Mouse (Mus musculus) cerebellum, adult 9-10 months (tissue): ENCODE measurements around the gene Gm37240.

Source experiments
- DNase-seq: peaks from one replicate; pipeline ENCODE4 v3.0.0; 2022

Gene Gm37240

GRCm38 (mm10) chr3:85564603-85565002 is 322.7 kb downstream of the Gm37240 start:
- no peak for DNase-seq

DNA sequence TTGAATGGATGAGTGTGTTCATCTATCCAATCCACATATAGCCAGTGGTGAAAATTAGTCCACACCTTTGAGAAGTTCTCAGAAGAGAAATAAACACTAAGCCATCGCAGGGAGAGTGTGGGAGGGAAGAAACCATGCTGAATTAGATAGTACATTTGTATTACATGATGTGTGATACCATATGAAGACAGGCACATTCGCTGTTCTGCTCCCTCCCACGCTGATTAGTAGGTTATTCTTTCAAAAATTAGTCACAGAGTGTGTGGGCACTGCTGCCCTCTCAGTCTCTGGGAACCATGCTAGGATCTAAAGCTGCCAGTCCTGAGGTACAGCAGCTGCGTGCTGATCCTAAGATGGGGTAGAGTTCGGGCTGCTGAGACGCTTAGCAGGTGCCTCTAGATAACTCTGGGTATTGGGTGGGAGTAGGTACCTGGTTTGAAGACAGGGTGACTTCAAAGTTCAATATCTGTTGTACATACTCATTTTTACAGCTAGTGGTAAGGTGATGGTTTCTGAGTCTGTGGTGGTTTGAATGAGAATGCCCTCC is 333.5 kb downstream of the Gm37240 start:
- DNase-seq, result no peak

DNA sequence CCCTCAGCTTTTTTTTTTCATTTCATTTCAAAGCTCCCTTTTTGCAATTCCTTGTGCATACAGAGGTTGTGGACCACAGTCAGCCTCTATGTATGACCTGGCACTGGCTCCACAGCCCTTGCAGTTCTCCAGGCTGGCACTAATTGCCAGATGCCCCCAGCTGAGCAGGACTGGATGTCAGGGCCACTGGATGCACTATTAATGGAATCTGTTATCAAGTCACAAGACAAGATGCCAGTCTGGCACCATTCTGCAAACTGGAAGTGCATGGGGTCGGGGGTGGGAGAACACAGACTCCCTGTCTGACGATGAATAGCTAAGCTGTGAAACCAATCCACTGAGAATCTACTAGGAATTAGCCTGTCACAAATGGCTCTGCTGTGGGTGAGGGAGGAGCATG is 336.0 kb downstream of the Gm37240 start:
- no peak for DNase-seq

GRCm38 (mm10) chr3:85550312-85550711 is 337.0 kb downstream of the Gm37240 start:
- DNase-seq, result no peak

DNA sequence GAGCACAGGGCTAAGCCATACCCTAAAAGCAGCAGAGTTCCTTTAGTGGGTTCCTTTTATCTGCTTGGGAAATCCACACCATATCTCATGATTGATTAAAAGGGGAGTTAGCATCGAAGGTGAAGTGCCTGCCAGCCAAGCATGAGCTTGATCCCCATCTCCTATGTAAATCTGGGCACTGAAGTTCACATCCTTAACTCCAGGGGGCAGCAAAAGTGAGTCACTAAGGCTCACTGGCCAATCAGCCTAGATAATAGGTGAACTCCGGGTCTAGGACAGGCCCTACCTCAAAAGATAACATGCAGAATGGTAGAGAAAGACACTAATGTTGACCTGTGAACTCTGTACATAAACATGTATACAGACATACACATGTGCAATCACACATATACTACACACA is 343.7 kb downstream of the Gm37240 start:
- DNase-seq, result no peak

GRCm38 (mm10) chr3:85542765-85543164 is 344.6 kb downstream of the Gm37240 start:
- DNase-seq, result no peak

GRCm38 (mm10) chr3:85535621-85536520 is 351.4 kb downstream of the Gm37240 start:
- no peak for DNase-seq

DNA sequence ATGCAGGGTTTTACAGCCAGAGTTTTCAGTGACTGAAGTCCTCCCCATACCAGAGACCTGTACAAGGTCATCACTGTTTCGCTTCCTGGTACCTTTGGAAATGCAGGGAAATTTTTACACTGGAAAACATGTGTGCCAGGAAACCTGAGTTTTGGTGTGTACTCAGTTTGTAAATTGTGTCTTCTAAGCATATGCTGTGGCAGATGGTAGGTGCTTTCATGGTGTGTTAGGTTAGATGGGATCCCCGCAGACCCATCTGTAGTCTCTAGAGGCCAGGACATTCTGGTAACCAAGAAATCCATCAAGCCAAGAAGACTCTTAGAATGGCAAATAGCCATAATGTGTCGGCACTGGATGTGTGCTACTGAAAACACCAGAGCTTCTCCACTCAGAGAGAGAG is 352.3 kb downstream of the Gm37240 start:
- peak; percentile 89 for DNase-seq

DNA sequence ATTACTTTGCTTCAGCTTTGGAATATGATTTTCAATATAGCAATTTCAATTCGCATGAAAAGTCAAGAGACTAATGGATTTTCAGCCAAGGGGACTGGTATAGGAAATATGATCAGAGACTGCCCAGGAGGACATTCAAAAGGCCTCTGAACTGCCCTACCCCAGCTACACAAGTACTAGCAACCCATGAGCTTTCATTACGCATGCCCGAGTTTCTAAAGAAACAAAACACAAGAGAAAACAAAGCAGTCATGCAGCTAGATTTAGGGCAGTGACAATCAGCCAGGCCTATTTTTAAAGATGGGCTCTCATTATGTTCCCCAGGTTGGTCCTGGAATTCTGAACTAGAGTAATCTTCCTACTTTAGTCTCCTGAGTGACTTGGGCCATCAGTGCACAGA is 354.9 kb downstream of the Gm37240 start:
- DNase-seq, result no peak

DNA sequence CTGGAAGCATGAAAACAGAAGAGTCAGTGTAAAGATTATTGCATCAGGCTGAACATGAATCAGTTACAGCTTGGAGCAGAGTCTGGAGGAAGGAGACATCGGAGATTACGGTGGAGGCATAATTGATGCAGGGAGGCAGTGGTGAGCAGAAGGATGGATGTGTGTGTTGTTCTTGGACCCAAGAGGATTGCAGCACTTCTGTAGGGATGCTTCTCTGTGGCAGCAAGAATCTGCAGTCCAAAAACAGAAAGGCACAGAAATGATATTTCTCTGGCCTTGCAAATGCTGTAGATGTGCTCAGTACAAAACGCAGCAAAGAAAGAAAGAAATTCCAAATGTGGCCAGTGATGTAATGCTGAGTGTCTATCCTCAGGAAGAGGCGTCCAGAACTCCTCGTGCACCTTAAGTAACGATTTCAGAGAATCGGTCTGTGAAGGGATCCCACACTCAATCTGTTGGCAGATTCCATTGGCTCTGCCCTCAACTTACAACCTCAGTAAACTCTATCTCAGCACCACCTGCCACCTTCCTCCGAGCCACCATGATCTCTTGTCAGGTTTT is 356.6 kb downstream of the Gm37240 start:
- DNase-seq, result no peak

DNA sequence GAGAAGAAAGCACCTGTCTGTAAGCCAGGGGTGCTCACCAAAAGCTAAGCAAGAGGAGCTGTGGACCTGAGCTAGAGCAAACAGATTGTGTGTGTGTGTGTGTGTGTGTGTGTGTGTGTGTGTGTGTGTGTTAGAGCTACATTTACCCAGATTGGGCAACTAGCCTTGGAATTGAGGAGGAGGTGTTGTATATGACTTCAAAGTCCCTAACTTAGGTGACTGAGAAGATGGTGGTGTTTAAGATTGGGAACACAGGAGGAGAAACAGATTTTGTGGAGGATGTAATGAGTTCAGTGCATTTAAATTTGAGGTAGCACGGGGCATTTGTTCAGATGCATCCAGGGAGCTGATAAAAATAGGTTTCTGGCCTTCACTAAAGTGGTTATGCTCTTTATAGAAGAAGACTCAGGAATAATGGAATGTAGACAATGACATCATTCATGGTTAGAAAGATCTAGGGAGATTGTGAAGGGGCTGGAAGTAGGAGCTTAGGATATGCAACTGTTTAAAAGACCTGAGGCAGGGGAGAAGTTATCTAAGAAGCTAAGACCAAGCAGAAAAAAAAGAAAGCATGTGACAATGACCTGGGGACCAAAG is 365.9 kb downstream of the Gm37240 start:
- no peak for DNase-seq

- peak; percentile 71 for DNase-seq
Measured at GRCm38 (mm10) chr3:85518668-85519067, 368.6 kb downstream of the Gm37240 start.

- no peak for DNase-seq
Measured at GRCm38 (mm10) chr3:85518072-85518471, 369.2 kb downstream of the Gm37240 start.

DNA sequence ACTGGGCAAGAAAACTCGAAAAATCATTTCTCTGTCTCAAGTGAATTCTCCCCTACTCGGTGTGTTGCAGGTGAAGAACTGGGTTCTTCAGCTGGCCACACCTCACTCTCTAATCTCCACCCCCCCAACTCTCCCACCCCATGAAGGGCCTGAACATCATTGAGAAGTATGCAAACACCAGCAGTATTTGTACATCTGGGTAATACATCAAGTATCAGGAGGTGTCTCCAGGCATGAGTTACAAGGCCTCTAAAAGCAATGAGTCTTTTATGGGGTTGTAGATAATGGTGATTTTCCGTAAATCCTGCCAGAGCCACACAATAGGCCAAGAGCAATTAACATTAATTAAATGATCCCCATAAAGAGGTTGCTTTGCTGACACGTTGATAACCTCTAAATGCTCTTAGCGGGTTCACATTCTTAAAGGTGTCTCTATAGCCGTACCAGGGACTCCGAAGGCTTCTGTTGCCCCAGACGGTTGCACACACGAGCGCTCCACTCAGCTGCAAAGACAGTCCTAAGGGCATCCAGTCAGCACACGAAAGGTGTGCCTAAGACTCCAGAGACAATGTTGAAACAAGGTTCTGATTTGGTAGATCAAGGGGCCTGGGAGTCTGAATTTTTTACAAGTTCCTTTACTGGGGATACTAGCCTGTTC is 370.4 kb downstream of the Gm37240 start:
- no peak for DNase-seq

DNA sequence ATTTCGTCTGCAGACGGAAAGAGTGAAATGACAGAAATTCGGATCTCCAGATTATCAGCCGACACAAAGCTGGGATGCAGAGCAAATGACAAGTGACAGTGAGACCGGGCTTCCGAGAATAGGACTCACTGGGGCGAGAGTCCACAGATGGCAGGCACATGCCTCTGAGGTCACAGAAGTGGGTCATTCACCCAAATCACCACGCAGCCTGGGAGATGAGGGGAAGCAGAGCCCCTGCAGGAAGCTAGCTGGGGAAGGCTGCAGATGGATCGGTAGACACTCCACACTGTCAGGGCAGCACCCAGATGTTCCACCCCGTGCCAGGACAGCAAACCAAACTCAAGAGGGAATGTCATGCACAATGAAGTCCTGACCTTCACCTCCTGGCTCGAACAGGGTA is 372.6 kb downstream of the Gm37240 start:
- DNase-seq, result peak; percentile 54

DNA sequence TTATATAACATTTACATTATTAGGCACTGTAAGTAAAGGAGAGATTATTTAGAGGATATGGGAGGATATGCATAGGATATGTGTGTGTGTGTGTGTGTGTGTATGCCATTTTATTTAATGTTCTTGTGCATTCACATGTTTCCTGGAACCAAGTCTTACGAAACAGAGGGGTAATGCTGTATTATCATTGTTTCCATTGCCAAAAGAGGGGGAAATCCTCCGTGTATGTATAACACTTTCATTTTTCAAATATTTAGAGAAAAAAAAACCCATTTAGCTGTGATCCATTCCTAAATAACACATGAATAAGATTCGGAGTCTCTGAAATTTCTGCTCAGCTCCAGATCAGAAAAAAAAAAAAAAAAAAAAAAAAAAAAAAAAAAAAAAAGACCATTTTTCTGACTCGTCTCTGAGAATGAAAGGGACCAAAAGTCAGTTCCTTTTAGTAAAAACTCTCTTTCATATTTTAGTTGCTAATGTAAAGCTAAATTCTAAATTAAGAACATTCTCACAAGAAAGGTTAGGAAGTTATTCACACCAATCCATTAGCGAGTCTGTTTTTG is 378.5 kb downstream of the Gm37240 start:
- DNase-seq, result no peak

DNA sequence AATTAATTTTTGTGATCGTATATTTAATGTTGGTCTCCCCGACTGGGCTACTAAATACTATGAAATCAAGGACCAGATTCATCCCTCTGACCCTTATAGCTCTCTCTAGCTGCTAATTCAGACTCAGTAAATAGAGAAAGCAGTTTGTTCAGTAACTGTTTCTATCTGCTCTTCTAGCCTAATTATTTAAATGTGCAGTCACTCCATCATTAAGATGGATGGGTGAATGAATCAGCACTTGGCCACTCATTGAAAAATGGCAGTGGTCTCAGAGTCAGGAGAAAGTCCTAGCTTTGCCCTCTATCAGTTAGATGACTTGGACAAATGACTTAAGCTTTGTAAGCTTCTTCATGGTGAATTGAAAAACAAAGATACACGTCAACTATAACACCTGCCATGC is 387.2 kb downstream of the Gm37240 start:
- no peak for DNase-seq

- DNase-seq, result no peak
Measured at GRCm38 (mm10) chr3:85496146-85496545, 391.2 kb downstream of the Gm37240 start.

DNA sequence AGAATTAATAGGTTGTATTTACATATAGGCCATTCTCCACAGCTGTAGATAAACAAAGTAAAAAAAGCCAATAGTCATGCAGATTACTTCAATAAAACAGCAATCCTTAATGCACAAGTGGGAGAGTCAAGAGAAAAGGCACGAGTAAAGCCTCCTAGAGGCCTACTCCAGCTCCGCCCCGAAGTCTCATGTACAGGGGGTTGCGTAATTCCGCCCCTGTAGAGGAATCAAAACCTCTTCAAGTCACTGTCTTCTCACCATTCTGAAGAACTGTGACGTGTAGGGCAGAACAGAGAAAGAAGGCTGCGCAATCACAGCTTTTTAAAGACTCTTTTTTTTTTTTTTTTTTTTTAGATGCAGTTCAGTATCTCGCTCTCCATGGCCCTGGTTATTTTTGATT is 393.5 kb downstream of the Gm37240 start:
- no peak for DNase-seq

GRCm38 (mm10) chr3:85490204-85490603 is 397.1 kb downstream of the Gm37240 start:
- no peak for DNase-seq

- DNase-seq, result no peak
Measured at GRCm38 (mm10) chr3:85487379-85487778, 399.9 kb downstream of the Gm37240 start.

GRCm38 (mm10) chr3:85485536-85486190 is 401.7 kb downstream of the Gm37240 start:
- peak; percentile 92 for DNase-seq
